In the genomic region with DNA sequence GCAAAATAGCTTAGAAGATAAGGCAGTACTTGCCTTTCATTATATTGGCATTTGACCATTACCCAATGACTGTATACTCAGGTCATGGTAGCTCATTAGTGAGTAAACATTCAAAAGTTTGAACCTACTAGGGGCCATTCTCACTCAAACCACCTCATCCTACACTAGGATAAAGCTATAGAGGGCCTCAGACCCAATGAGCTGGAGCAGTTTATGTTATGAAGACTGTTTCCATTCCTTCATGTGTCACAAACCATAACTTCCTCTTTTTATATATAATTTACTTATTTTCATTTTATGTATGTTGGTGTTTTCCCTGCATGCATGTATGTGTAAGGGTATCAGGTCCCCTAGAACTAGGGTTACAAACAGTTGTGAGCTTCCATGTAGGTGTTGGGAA, we compare ENCODE assay signal across 26 mouse cellular contexts. TPM values are rescaled to one million over a fixed set of nuclear protein-coding genes. Genes with fewer than 3 reads are reported as not detected.
DNase-seq lines count a peak whose midpoint lies in the region; ATAC-seq lines count a peak whose summit lies in the region.
"Had no signal": no experiment of that assay in that cellular context is flagged by ENCODE, and none has a peak within 500 bp of the region (broad histone marks: within the 10 kb centered on the region; RNA-seq: fewer than 3 reads in every experiment).

No protein-coding gene starts in this region.

- H3K36me3 ChIP-seq in splenic B cell, adult 2 months (ENCODE audit: control insufficient read depth, insufficient read depth, low read length, poor library complexity, severe bottlenecking), result no peaks in the 10 kb centered on the region
- H3K36me3 ChIP-seq: embryonic facial prominence, embryonic 10.5 days; embryonic facial prominence, embryonic 12.5 days; forebrain, embryonic 15.5 days; G1E had no signal

- intact Hi-C loops in heart, postnatal 25 days (cut with DNase I), result no loop called here

- peak; percentile 15 for DNase-seq in 416B (ENCODE audit: low read depth)
- DNase-seq in splenic B cell, adult 2 months (ENCODE audit: low read depth, low spot score), result peak; percentile 46
- DNase-seq in urinary bladder, postnatal 25 days (ENCODE audit: low spot score), result no peak
- no peak for DNase-seq in cerebellum, postnatal 14 days
- no peak for DNase-seq in heart, postnatal 25 days (ENCODE audit: low spot score)
- DNase-seq: adrenal gland, adult 8-10 months; adrenal gland, postnatal 14 days; adrenal gland, postnatal 36 days; cerebellum, adult 11-12 months; cerebellum, adult 2 months; cerebellum, adult 9-10 months; cerebellum, postnatal 10 days; cerebellum, postnatal 36 days; forebrain, postnatal 0 days had no signal

- peak; percentile 58; the same call in 1 of the 2 replicates for ATAC-seq in common myeloid progenitor, adult 5-6 weeks (replicated peaks; ENCODE audit: low read depth, poor library complexity, severe bottlenecking)
- ATAC-seq in megakaryocyte progenitor cell, adult 5-6 weeks (replicated peaks; ENCODE audit: poor library complexity), result 0 out of 2 replicates have a peak, but pooled peaks have one; percentile 37
- ATAC-seq: activated CD4-positive, CD25-positive, alpha-beta regulatory T cell, adult 4 months; CD4-positive, CD25-positive, alpha-beta regulatory T cell, adult 4 months; forebrain, embryonic 13.5 days; forebrain, embryonic 15.5 days; forebrain, postnatal 0 days; Patski had no signal

- H3K27me3 ChIP-seq in splenic B cell, adult 2 months (ENCODE audit: control insufficient read depth, insufficient read depth, low read length, poor library complexity, severe bottlenecking), result no peaks in the 10 kb centered on the region
- H3K27me3 ChIP-seq: CH12.LX; embryonic facial prominence, embryonic 12.5 days; forebrain, embryonic 13.5 days; forebrain, embryonic 15.5 days had no signal

RNA-seq across cellular contexts. Expression of a gene that starts 12.9 kb away (rescaled TPM):
- not detected in 2 replicates for total RNA-seq in common myeloid progenitor, adult 5-6 weeks (2017)
- not detected in 2 replicates for total RNA-seq in megakaryocyte progenitor cell, adult 5-6 weeks (2015)
- total RNA-seq in megakaryocyte progenitor cell, adult 5-6 weeks (2017), result not detected in 2 replicates
- total RNA-seq in heart, postnatal 25 days (2021), result not detected
- total RNA-seq: adrenal gland, adult 18-20 months; adrenal gland, adult 8-10 months; adrenal gland, postnatal 14 days; adrenal gland, postnatal 36 days; CH12.LX; forebrain, postnatal 0 days; G1E had no signal

RNA-seq across cellular contexts. Expression of a gene that starts 16.1 kb away (rescaled TPM):
- not detected in 2 replicates for total RNA-seq in common myeloid progenitor, adult 5-6 weeks (2017)
- total RNA-seq in megakaryocyte progenitor cell, adult 5-6 weeks (2015), result not detected in 2 replicates
- total RNA-seq in megakaryocyte progenitor cell, adult 5-6 weeks (2017), result not detected in 2 replicates
- total RNA-seq in heart, postnatal 25 days (2021), result not detected
- total RNA-seq: adrenal gland, adult 18-20 months; adrenal gland, adult 8-10 months; adrenal gland, postnatal 14 days; adrenal gland, postnatal 36 days; CH12.LX; forebrain, postnatal 0 days; G1E had no signal

RNA-seq across cellular contexts. Expression of a gene that starts 55.2 kb away (rescaled TPM):
- total RNA-seq in common myeloid progenitor, adult 5-6 weeks (2017), result not detected in 2 replicates
- total RNA-seq in megakaryocyte progenitor cell, adult 5-6 weeks (2015), result not detected in 2 replicates
- total RNA-seq in megakaryocyte progenitor cell, adult 5-6 weeks (2017), result not detected in 2 replicates
- total RNA-seq in heart, postnatal 25 days (2021), result not detected
- total RNA-seq: adrenal gland, postnatal 36 days; forebrain, postnatal 0 days had no signal

Comparison
In these comparisons a context has a peak if more than half of its experiments do, and no peak if none do; other contexts are left out.
1. DNase-seq: peak in 416B (single experiment) and splenic B cell, adult 2 months (single experiment); none in urinary bladder, postnatal 25 days (single experiment), cerebellum, postnatal 14 days (0 of 2) and heart, postnatal 25 days (single experiment).